Mouse (Mus musculus): ENCODE results near the gene Gm45618. TPM values are rescaled to one million over a fixed set of nuclear protein-coding genes. Genes with fewer than 3 reads are reported as not detected.
A peak's percentile ranks its signal among the peaks of the same experiment; 100 is the strongest.
"Not testable (repeated sequence)": the region's sequence is repeated elsewhere in the genome, so short reads cannot be mapped to it uniquely, and the experiment has no call there.

Gm45618 gene
- polyA plus RNA-seq, 1 experiment from 2014 or later, result not detected

DNA sequence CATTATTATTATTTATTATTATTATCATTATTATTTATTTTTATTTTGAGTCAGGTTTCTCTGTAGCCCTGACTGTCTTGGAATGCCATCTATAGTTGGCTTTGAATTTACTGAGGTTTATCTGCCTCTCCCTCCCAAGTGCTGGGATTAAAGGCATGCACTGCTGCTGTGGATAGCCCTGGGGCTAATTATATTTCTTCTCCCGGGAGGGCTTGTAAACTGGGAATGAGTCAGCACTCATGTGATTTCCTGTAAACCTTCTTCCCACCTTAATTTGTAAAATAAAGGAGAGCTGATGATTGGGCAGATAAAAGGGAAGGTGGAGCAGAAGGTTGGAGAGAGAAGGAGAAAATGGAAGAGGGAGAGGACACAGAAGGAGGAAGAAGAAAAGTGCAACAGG, 20.2 kb upstream of the Gm45618 start:
- Histone ChIP-seq H3K4me3 (no peak overlapping the region), H3K27me3 (peaks cover 11% of the 10 kb centered on the region), H3K9me3 (no peaks in the 10 kb centered on the region), H3K36me3 (no peaks in the 10 kb centered on the region), H3K27ac (no peak overlapping the region), H3K4me2 (no peak overlapping the region), H3K9ac (no peak overlapping the region), H3K4me1 (no peaks in the 10 kb centered on the region)
- ATAC-seq (ENCODE audit: insufficient number of reproducible peaks, insufficient read depth, low FRiP score, low TSS enrichment, low read depth), result no peak
- 9% methylated on average over 1 of the region's 1 CpGs for WGBS

DNA sequence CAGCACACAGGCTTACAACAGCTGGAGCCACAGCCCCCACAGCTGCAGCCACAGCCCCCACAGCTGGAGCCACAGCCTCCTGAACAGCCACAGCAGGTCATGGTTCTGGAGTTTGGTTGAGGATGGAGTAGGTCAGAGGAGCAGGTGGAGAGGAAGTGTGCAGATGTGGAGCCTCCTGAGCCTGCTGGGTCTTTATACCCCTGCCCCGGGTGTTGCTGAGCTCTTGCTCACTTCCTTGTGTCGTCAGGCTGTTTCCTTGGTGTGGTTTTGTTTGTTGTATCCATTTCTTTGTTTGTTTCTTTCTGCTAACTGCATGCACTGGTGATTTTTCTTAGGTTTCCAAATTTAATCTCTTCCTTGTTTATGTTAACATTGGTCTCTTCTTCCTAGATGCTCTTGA, 15.4 kb upstream of the Gm45618 start, which contains the start of gene Gm39115:
Gene Gm39115, minus strand, starts transcription at position 101 of the 400 bp plus-strand sequence.
- H3K27me3 ChIP-seq; H3K36me3 ChIP-seq; H3K9me3 ChIP-seq; H3K27ac ChIP-seq; H3K9ac ChIP-seq; H3K4me1 ChIP-seq; H3K4me3 ChIP-seq; ATAC-seq (ENCODE audit: insufficient number of reproducible peaks, insufficient read depth, low FRiP score, low TSS enrichment, low read depth); H3K4me2 ChIP-seq: not testable (repeated sequence)
- 40% methylated on average over 2 of the region's 2 CpGs for WGBS

DNA sequence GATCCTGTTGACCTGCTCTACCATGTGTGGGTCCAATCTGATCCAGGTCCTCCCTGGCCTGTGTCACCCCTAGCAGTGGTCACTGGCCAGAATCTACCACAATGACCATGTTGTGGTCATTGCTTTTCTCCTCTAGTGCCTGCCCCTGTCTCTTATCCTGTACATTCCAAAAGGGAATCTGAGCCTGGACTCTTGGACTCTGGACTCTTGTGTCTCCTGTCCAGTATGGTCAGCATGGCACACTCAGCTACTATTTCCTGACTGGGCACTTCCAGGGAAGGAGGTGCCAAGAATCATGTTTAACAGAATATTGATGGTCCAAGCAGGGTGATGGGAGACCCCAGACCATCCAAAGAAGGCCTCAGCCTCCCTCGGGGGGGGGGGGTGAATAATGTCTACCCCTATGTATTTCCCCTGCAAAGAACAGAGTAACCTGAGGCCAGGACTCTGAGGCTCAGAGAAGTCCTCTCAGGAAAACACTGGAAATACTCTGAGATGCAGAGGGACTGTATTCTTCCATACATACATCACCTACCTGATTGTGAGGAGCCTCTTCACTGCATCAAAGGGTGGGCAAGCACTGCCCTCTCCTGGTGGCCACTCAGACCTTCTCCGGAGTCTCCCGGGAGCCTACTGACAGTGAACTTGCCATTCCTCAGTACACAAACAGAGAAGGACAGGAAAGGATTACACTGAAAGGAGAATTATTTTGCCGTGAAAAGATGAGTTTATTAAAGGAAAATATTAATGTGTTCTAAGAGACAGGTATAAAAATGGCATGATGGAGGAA, 13.9 kb upstream of the Gm45618 start:
- no peaks in the 10 kb centered on the region for H3K36me3 ChIP-seq
- peaks cover 5% of the 10 kb centered on the region; the same call in 1 of the 2 replicates for H3K27me3 ChIP-seq
- H3K9me3 ChIP-seq, result no peaks in the 10 kb centered on the region
- no peak overlapping the region for H3K4me2 ChIP-seq
- ATAC-seq (ENCODE audit: insufficient number of reproducible peaks, insufficient read depth, low FRiP score, low TSS enrichment, low read depth), result no peak
- H3K4me1 ChIP-seq, result no peaks in the 10 kb centered on the region
- no peak overlapping the region for H3K4me3 ChIP-seq
- H3K9ac ChIP-seq, result no peak overlapping the region
- no peak overlapping the region for H3K27ac ChIP-seq
- 56% methylated on average over 4 of the region's 4 CpGs for WGBS

GRCm38 (mm10) chr7:142128843-142129242, 8.3 kb upstream of the Gm45618 start:
- Histone ChIP-seq H3K27ac (no peak overlapping the region), H3K4me3 (no peak overlapping the region), H3K9me3 (no peaks in the 10 kb centered on the region), H3K27me3 (peaks cover 3% of the 10 kb centered on the region; the same call in 1 of the 2 replicates), H3K4me2 (no peak overlapping the region), H3K4me1 (no peaks in the 10 kb centered on the region), H3K9ac (no peak overlapping the region), H3K36me3 (no peaks in the 10 kb centered on the region)
- no peak for ATAC-seq (ENCODE audit: insufficient number of reproducible peaks, insufficient read depth, low FRiP score, low TSS enrichment, low read depth)
- WGBS, result 61% methylated on average over 4 of the region's 4 CpGs

DNA sequence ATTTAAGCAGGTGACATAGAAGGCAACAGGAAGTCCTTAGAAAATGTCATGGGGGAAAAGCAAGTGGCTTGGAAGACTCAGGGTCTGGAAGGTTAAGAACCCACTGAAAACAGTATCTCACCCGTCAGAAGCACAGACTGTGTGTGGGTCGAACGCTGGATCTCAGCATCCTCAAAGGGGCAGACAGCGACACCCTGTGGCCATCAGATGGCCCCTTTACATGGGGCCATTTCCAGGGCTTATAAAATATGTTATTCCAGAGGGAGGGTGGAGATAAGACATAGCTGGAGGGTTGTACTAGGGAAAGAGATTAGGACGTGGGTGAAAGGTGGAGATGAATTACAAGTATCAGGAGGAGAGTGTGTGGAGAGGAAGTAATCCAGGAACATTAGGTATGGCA, 897 bp downstream of the Gm45618 start:
- no peak overlapping the region for H3K9ac ChIP-seq
- no peaks in the 10 kb centered on the region for H3K36me3 ChIP-seq
- no peak for ATAC-seq (ENCODE audit: insufficient number of reproducible peaks, insufficient read depth, low FRiP score, low TSS enrichment, low read depth)
- no peaks in the 10 kb centered on the region for H3K4me1 ChIP-seq
- WGBS, result 16% methylated on average over 5 of the region's 5 CpGs
- no peak overlapping the region for H3K4me2 ChIP-seq
- no peaks in the 10 kb centered on the region; the same call in 1 of the 2 replicates for H3K27me3 ChIP-seq
- H3K4me3 ChIP-seq, result no peak overlapping the region
- H3K9me3 ChIP-seq, result no peaks in the 10 kb centered on the region
- H3K27ac ChIP-seq, result no peak overlapping the region

GRCm38 (mm10) chr7:142104747-142105146, 15.8 kb downstream of the Gm45618 start:
- no peak for ATAC-seq (ENCODE audit: insufficient number of reproducible peaks, insufficient read depth, low FRiP score, low TSS enrichment, low read depth)
- H3K9ac ChIP-seq, result no peak overlapping the region
- no peak overlapping the region for H3K4me2 ChIP-seq
- no peaks in the 10 kb centered on the region for H3K36me3 ChIP-seq
- peaks cover 30% of the 10 kb centered on the region for H3K27me3 ChIP-seq
- H3K4me3 ChIP-seq, result no peak overlapping the region
- H3K27ac ChIP-seq, result no peak overlapping the region
- 55% methylated on average over 5 of the region's 5 CpGs for WGBS
- 0 out of 2 replicates have a peak, but pooled peaks cover 3% of the 10 kb centered on the region for H3K4me1 ChIP-seq
- no peaks in the 10 kb centered on the region for H3K9me3 ChIP-seq

GRCm38 (mm10) chr7:142097776-142098175, 22.8 kb downstream of the Gm45618 start:
- Histone ChIP-seq H3K4me2 (no peak overlapping the region), H3K9ac (no peak overlapping the region), H3K36me3 (no peaks in the 10 kb centered on the region), H3K4me1 (peaks cover 14% of the 10 kb centered on the region), H3K4me3 (no peak overlapping the region), H3K9me3 (no peaks in the 10 kb centered on the region), H3K27me3 (peaks cover 74% of the 10 kb centered on the region), H3K27ac (no peak overlapping the region)
- peak; percentile 62; the same call in 1 of the 2 replicates for ATAC-seq (ENCODE audit: insufficient number of reproducible peaks, insufficient read depth, low FRiP score, low TSS enrichment, low read depth)
- 10% methylated on average over 9 of the region's 9 CpGs for whole genome bisulfite sequencing

DNA sequence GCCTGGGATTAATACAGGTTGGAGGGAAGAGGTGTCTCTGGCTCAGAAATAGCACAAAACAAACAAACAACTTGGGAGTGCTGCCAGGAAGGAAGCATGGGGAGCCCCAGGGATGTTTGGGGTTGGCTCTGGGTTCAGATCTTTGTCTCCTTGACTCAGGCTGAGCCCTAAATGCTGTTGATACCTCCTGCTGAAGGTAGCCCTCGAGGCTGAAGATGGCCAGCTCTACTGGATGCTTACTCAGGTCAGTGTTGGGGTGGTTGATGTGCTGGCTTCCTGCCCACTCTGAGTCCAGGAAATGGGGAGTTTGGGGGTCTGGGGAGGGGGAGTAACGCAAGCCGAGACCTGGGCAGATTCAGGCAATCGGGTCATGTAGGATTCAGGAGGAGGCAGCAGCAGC, 23.8 kb downstream of the Gm45618 start:
- Histone ChIP-seq H3K4me1 (peaks cover 14% of the 10 kb centered on the region), H3K9ac (no peak overlapping the region), H3K27me3 (peaks cover 85% of the 10 kb centered on the region), H3K4me3 (no peak overlapping the region), H3K4me2 (no peak overlapping the region), H3K9me3 (no peaks in the 10 kb centered on the region), H3K36me3 (no peaks in the 10 kb centered on the region), H3K27ac (no peak overlapping the region)
- no peak for ATAC-seq (ENCODE audit: insufficient number of reproducible peaks, insufficient read depth, low FRiP score, low TSS enrichment, low read depth)
- WGBS, result 57% methylated on average over 4 of the region's 4 CpGs

DNA sequence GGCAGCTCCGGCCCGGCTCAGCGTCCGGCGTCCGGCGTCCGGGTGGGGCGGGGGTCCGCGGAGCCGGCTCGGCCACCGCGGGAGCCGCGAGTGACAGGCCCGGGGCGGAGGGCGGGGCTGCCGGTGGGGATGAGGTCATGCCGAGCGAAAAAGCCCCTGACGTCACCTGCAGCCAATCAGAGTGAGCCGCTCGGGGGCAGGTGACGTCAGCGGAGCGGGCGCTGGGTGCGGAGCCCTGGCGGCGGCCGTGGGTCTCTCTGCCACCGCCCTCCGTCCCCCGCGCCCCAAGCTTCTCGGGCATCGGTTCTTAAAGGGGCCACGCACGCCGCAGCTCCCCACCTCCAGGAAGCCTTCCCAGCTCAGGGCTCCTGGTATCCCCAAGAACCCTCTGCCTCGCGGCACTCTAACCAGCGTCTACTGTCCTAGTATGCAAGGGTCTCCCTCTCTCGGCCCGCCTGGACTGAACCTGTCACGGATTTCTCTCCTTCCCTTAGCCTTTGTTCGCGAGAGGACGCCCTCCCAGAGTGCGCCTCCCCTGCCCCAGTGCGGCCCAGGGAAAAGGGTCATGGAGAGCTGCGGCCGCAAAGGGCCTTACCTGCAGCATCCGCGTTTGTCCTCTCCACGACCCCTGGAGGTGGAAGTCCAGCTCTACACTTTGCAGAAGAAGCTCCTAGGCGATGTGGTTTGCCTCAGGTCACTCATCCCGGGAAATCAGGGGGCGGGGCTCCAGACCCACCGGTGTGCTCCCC, 25.2 kb downstream of the Gm45618 start, which contains the start of gene Dusp8:
Gene Dusp8, minus strand, starts transcription at position 661 of the 749 bp plus-strand sequence.
- peak; percentile 68; the same call in 1 of the 2 replicates for ATAC-seq (ENCODE audit: insufficient number of reproducible peaks, insufficient read depth, low FRiP score, low TSS enrichment, low read depth)
- no peak within 1 kb of the TSS for H3K27ac ChIP-seq

GRCm38 (mm10) chr7:142094301-142095143, 26.0 kb downstream of the Gm45618 start:
- Histone ChIP-seq H3K4me2 (peak overlapping the region; percentile 95), H3K27me3 (peaks cover 100% of the 10 kb centered on the region), H3K9ac (peak overlapping the region; percentile 72), H3K36me3 (no peaks in the 10 kb centered on the region), H3K4me1 (peaks cover 14% of the 10 kb centered on the region), H3K27ac (no peak overlapping the region), H3K4me3 (peak overlapping the region; percentile 70), H3K9me3 (no peaks in the 10 kb centered on the region)
- WGBS, result under 1% methylated on average over 80 of the region's 89 CpGs
- ATAC-seq (ENCODE audit: insufficient number of reproducible peaks, insufficient read depth, low FRiP score, low TSS enrichment, low read depth), result 0 out of 2 replicates have a peak, but pooled peaks have one; percentile 10

More for the DNA sequence above, 25.2 kb downstream of the Gm45618 start, which contains the start of gene Dusp8:
- Histone ChIP-seq H3K9ac (peak within 1 kb of the TSS; percentile 72), H3K27me3 (peaks cover 98% of the 10 kb centered on the region), H3K4me3 (peak within 1 kb of the TSS; percentile 70), H3K4me1 (peaks cover 14% of the 10 kb centered on the region), H3K4me2 (peak within 1 kb of the TSS; percentile 95), H3K9me3 (no peaks in the 10 kb centered on the region), H3K36me3 (no peaks in the 10 kb centered on the region)
- under 1% methylated on average over 53 of the region's 63 CpGs for WGBS

DNA sequence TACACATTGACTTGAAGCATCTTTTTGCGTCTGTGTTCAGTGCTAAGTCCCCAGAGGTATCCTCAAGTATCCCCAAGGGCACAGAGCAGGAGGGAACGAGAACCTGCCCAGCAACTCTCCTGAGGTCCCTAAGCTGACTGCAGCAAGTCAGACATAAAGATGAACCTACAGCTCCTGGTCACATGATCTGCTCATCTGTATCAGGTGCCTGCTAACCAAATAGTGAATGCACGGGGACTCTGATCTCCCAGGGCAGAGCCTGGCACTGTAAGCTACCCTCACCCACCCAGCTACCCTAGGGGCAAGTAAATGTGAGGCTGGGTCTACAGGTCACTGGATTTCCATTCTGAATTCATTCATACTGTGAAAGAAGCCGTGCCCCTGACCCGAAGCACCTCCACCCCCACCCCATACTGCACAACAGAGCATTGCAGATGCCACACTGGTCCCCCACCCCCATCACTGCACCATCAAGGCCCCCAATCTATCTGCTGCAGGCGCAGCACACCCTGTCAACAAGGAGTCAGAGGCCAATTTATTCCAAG, 26.8 kb downstream of the Gm45618 start:
- Histone ChIP-seq H3K36me3 (no peaks in the 10 kb centered on the region), H3K4me1 (peaks cover 17% of the 10 kb centered on the region), H3K4me2 (peak overlapping the region; percentile 95), H3K9ac (no peak overlapping the region), H3K27ac (no peak overlapping the region), H3K27me3 (peaks cover 100% of the 10 kb centered on the region), H3K4me3 (peak overlapping the region; percentile 70), H3K9me3 (no peaks in the 10 kb centered on the region)
- no peak for ATAC-seq (ENCODE audit: insufficient number of reproducible peaks, insufficient read depth, low FRiP score, low TSS enrichment, low read depth)
- 20% methylated on average over 6 of the region's 6 CpGs for whole genome bisulfite sequencing

All from embryonic facial prominence, embryonic 13.5 days (tissue).